Mouse (Mus musculus) CH12.LX (cell line): ENCODE measurements at regions not wholly inside any gene's neighbourhood (a gene's known extent, or its start where the extent isn't known, plus 50 kb on each side); places are given as distances from the start of the nearest gene placed in this dataset.

ENCODE experiments used
- DNase-seq: peaks from one replicate; pipeline ENCODE4 v3.0.0-alpha.2; 2013; ENCODE audit errors: extremely low read depth
- H3K27ac ChIP-seq: 2 replicates; pipeline ENCODE4 v1.5.1; 2012; ENCODE audit warnings: low read depth, mild to moderate bottlenecking, control low read depth, moderate library complexity; ENCODE audit not compliant: insufficient read depth
- H3K27me3 ChIP-seq: replicated peaks from 2 replicates; pipeline ENCODE3; 2012; ENCODE audit warnings: inconsistent platforms
- H3K36me3 ChIP-seq, 2 experiments: replicated peaks in 1 of 2; 2 replicates each; pipeline versions ENCODE3 to v1.6.1; 2012; ENCODE audit warnings: inconsistent platforms in 1 of 2, low read length in 1 of 2, mild to moderate bottlenecking in 1 of 2, mixed read lengths in 1 of 2, moderate library complexity in 1 of 2; ENCODE audit not compliant: control insufficient read depth in 1 of 2, insufficient read depth in 1 of 2
- H3K4me1 ChIP-seq, 2 experiments: 2 replicates each; pipeline ENCODE4 v1.6.1; 2012; ENCODE audit warnings: inconsistent platforms in 1 of 2, moderate library complexity in 1 of 2; ENCODE audit not compliant: insufficient read depth in 2 of 2, control insufficient read depth in 1 of 2
- H3K4me2 ChIP-seq: 2 replicates; pipeline ENCODE4 v1.6.1; 2012; ENCODE audit warnings: low read depth, mild to moderate bottlenecking, control low read depth; ENCODE audit not compliant: poor library complexity, insufficient read depth, severe bottlenecking
- H3K4me3 ChIP-seq, 3 experiments: fragments of 150-350 bp in 1 of 3; sonication (generic) in 1 of 3; replicated peaks in 1 of 3; 2 replicates each; pipeline versions ENCODE3 to v1.5.1; 2011 to 2012; ENCODE audit warnings: low read depth in 2 of 3, low read length in 2 of 3, mild to moderate bottlenecking in 2 of 3, moderate library complexity in 2 of 3, control low read depth in 1 of 3, improper control_type of control experiment in 1 of 3, inconsistent platforms in 1 of 3, mixed read lengths in 1 of 3; ENCODE audit not compliant: poor library complexity in 1 of 3
- H3K79me2 ChIP-seq: replicated peaks from 2 replicates; pipeline ENCODE4 v1.6.1; 2012; ENCODE audit warnings: mild to moderate bottlenecking, moderate library complexity; ENCODE audit not compliant: control insufficient read depth, poor library complexity, insufficient read depth, severe bottlenecking; ENCODE audit errors: extremely low read depth
- H3K9ac ChIP-seq: 2 replicates; pipeline ENCODE4 v1.6.1; 2012; ENCODE audit warnings: low read depth, mild to moderate bottlenecking, control low read depth, moderate library complexity; ENCODE audit not compliant: insufficient read depth
- H3K9me3 ChIP-seq: replicated peaks from 2 replicates; pipeline ENCODE3; 2012; ENCODE audit warnings: low read length, inconsistent platforms, mixed read lengths
- CHD2 ChIP-seq: IDR thresholded peaks from 2 replicates; pipeline ENCODE4 v1.6.1; 2011; ENCODE audit warnings: low read length, improper control_type of control experiment
- CTCF ChIP-seq, 2 experiments: IDR thresholded peaks in 1 of 2; conservative IDR thresholded peaks in 1 of 2; 2 replicates each; pipeline ENCODE4 v1.5.1; 2011 to 2012; ENCODE audit warnings: low read depth in 2 of 2, low read length in 2 of 2, improper control_type of control experiment in 1 of 2, inconsistent platforms in 1 of 2, mild to moderate bottlenecking in 1 of 2, moderate library complexity in 1 of 2
- ELF1 ChIP-seq: IDR thresholded peaks from 2 replicates; pipeline ENCODE4 v1.6.1; 2014; ENCODE audit warnings: low read depth, mild to moderate bottlenecking, inconsistent platforms, low read length, improper control_type of control experiment
- ETS1 ChIP-seq: conservative IDR thresholded peaks from 2 replicates; pipeline ENCODE4 v1.6.1; 2012; ENCODE audit warnings: low read depth, mild to moderate bottlenecking, inconsistent platforms, low read length, improper control_type of control experiment, moderate library complexity
- IRF4 ChIP-seq: IDR thresholded peaks from 2 replicates; pipeline ENCODE4 v1.6.1; 2014; ENCODE audit warnings: low read depth, mild to moderate bottlenecking, inconsistent platforms, low read length, improper control_type of control experiment
- JUN ChIP-seq: IDR thresholded peaks from 2 replicates; pipeline ENCODE4 v1.6.1; 2011; ENCODE audit warnings: low read depth, mild to moderate bottlenecking, low read length, improper control_type of control experiment, moderate library complexity; ENCODE audit not compliant: insufficient read depth
- JUND ChIP-seq: conservative IDR thresholded peaks from 2 replicates; pipeline ENCODE4 v1.6.1; 2011; ENCODE audit warnings: low read depth, low read length, improper control_type of control experiment
- KAT2A ChIP-seq: IDR thresholded peaks from 2 replicates; pipeline ENCODE4 v1.6.1; 2012; ENCODE audit warnings: low read length, improper control_type of control experiment, inconsistent platforms; ENCODE audit not compliant: insufficient replicate concordance
- MEF2A ChIP-seq: IDR thresholded peaks from 2 replicates; pipeline ENCODE4 v1.6.1; 2014; ENCODE audit warnings: low read depth, mild to moderate bottlenecking, inconsistent platforms, low read length, improper control_type of control experiment, borderline replicate concordance
- PAX5 ChIP-seq: IDR thresholded peaks from 2 replicates; pipeline ENCODE4 v1.6.1; 2012; ENCODE audit warnings: low read length, inconsistent platforms, mixed read lengths
- POLR2A ChIP-seq: IDR thresholded peaks from 2 replicates; pipeline ENCODE4 v1.6.1; 2011; ENCODE audit warnings: low read depth, mild to moderate bottlenecking, improper control_type of control experiment, low read length
- RAD21 ChIP-seq: IDR thresholded peaks from 2 replicates; pipeline ENCODE4 v1.6.1; 2011; ENCODE audit warnings: low read depth, mild to moderate bottlenecking, low read length, improper control_type of control experiment, moderate library complexity
- RCOR1 ChIP-seq: conservative IDR thresholded peaks from 2 replicates; pipeline ENCODE4 v1.6.1; 2012; ENCODE audit warnings: low read depth, mild to moderate bottlenecking, inconsistent platforms, low read length, improper control_type of control experiment
- SIN3A ChIP-seq: IDR thresholded peaks from 2 replicates; pipeline ENCODE4 v1.6.1; 2012; ENCODE audit warnings: low read length, improper control_type of control experiment, inconsistent platforms
- SMC3 ChIP-seq: IDR thresholded peaks from 2 replicates; pipeline ENCODE4 v1.6.1; 2011; ENCODE audit warnings: low read depth, low read length, improper control_type of control experiment
- TBP ChIP-seq: conservative IDR thresholded peaks from 2 replicates; pipeline ENCODE4 v1.6.1; 2011; ENCODE audit warnings: low read depth, low read length, improper control_type of control experiment
- TCF12 ChIP-seq: IDR thresholded peaks from 2 replicates; pipeline ENCODE4 v1.6.1; 2014; ENCODE audit warnings: low read depth, mild to moderate bottlenecking, inconsistent platforms, low read length, improper control_type of control experiment
- UBTF ChIP-seq: IDR thresholded peaks from 2 replicates; pipeline ENCODE4 v1.6.1; 2012; ENCODE audit warnings: low read depth, mild to moderate bottlenecking, inconsistent platforms, low read length, improper control_type of control experiment, moderate library complexity
- ZC3H11A ChIP-seq: IDR thresholded peaks from 2 replicates; pipeline ENCODE4 v1.6.1; 2012; ENCODE audit warnings: low read depth, mild to moderate bottlenecking, inconsistent platforms, low read length, improper control_type of control experiment
- ZMIZ1 ChIP-seq: IDR thresholded peaks from 2 replicates; pipeline ENCODE4 v1.6.1; 2012; ENCODE audit warnings: low read depth, mild to moderate bottlenecking, inconsistent platforms, low read length, improper control_type of control experiment
- dilution Hi-C: fragments of 300-500 bp; cut with MboI; formaldehyde crosslinking; loops from 2 replicates; pipeline ENCODE4 v1.14.3; 2020; ENCODE audit warnings: low sequenced_read_pairs; ENCODE audit not compliant: extremely low pct_unique_long_range_greater_than_20kb, extremely low pct_ligation_motif_present
- in situ Hi-C: fragments of 300-500 bp; cut with MboI; formaldehyde crosslinking; loops from 3 replicates; pipeline ENCODE4 v1.14.3; 2019; ENCODE audit warnings: low sequenced_read_pairs, low pct_ligation_motif_present, low pct_unique_long_range_greater_than_20kb, mixed read lengths

- DNase-seq: no peak
- Histone ChIP-seq H3K4me3 (no peak overlapping the region), H3K36me3 (no peaks in the 10 kb centered on the region), H3K9me3 (no peaks in the 10 kb centered on the region), H3K27ac (no peak overlapping the region), H3K79me2 (no peaks in the 10 kb centered on the region), H3K9ac (no peak overlapping the region), H3K4me2 (no peak overlapping the region), H3K4me1 (peaks cover 0 to 2% of the 10 kb centered on the region in 2 experiments; a peak in 2 of 4 replicates), H3K27me3 (peaks cover 2% of the 10 kb centered on the region)
- dilution Hi-C loops (no loop called here), in situ Hi-C loops (no loop called here)
- TF ChIP-seq POLR2A: no peak
- no peak for TF ChIP-seq SIN3A
- TF ChIP-seq ETS1: no peak
- no peak for TF ChIP-seq TBP
Observed at GRCm38 (mm10) chr14:24766260-24766659, 279.3 kb downstream of the Rps24 start.

GRCm38 (mm10) chr14:24766690-24767089 is 279.8 kb downstream of the Rps24 start:
- Histone ChIP-seq H3K9ac (no peak overlapping the region), H3K4me2 (no peak overlapping the region), H3K79me2 (no peaks in the 10 kb centered on the region), H3K27ac (no peak overlapping the region), H3K27me3 (peaks cover 2% of the 10 kb centered on the region), H3K9me3 (no peaks in the 10 kb centered on the region), H3K36me3 (no peaks in the 10 kb centered on the region), H3K4me3 (no peak overlapping the region), H3K4me1 (peaks cover 0 to 6% of the 10 kb centered on the region in 2 experiments; a peak in 3 of 4 replicates)
- no peak for DNase-seq
- in situ Hi-C loops: no loop called here
- TF ChIP-seq KAT2A (no peak), ZMIZ1 (no peak), JUND (no peak), RAD21 (no peak), IRF4 (no peak), JUN (no peak), TCF12 (no peak), CHD2 (no peak), SMC3 (no peak), CTCF (conservative IDR thresholded peaks at IDR 0.05 in 1 of 2, IDR thresholded peaks at IDR 0.05 in 1 of 2; ENCODE audit: low read depth in 2 of 2, low read length in 2 of 2) (no peak), MEF2A (no peak), RCOR1 (no peak), ETS1 (no peak), POLR2A (no peak), ZC3H11A (no peak), ELF1 (no peak), TBP (no peak), PAX5 (no peak), UBTF (no peak)
- dilution Hi-C loops: no loop called here
